Mouse (Mus musculus) colon, adult 2 months (tissue): ENCODE data around the gene Gm21627. TPM values are rescaled to one million over a fixed set of nuclear protein-coding genes. Genes with fewer than 3 reads are reported as not detected.

Experiments used
- polyA plus RNA-seq: library from polyadenylated mRNA; depleted of rRNA; stranded (reverse); fragments of >200 nt; gene quantifications from 2 replicates; pipeline ENCODE4 v1.2.3, GENCODE M21; 2012; rRNA removed

The Gm21627 gene
- not detected in 2 replicates for polyA plus RNA-seq

GRCm38 (mm10) chrY:63228127-63228526 is at the start of gene Gm21627:
Gm21627 (plus strand) TSS chrY:63228427.

